Mouse (Mus musculus) urinary bladder, postnatal 14 days (tissue): ENCODE results near the gene Olfr159.
A peak's percentile ranks its signal among the peaks of the same experiment; 100 is the strongest.
"Not testable (repeated sequence)": the region's sequence is repeated elsewhere in the genome, so short reads cannot be mapped to it uniquely, and the experiment has no call there.

Experiments
- DNase-seq: peaks from one replicate; pipeline ENCODE4 v3.0.0; 2021; ENCODE audit warnings: low spot score

Olfr159 gene

GRCm38 (mm10) chr4:43770909-43771308 lies at the start of gene Olfr159:
TSS of gene Olfr159 (minus strand) at chr4:43771009.
- no peak for DNase-seq

- no peak for DNase-seq
Measured at GRCm38 (mm10) chr4:43798936-43799335, 28.1 kb upstream of the Olfr159 start.

- DNase-seq = not testable (repeated sequence)
Measured at GRCm38 (mm10) chr4:43795844-43796243, 25.0 kb upstream of the Olfr159 start.

GRCm38 (mm10) chr4:43795296-43795695 lies 24.5 kb upstream of the Olfr159 start:
- DNase-seq = no peak

GRCm38 (mm10) chr4:43772304-43772703 lies 1.5 kb upstream of the Olfr159 start:
- DNase-seq = no peak

- DNase-seq = no peak
Measured at GRCm38 (mm10) chr4:43771626-43772025, 817 bp upstream of the Olfr159 start.

GRCm38 (mm10) chr4:43769374-43769773 lies 1.4 kb downstream of the Olfr159 start:
- DNase-seq = no peak

GRCm38 (mm10) chr4:43768341-43768740 lies 2.5 kb downstream of the Olfr159 start:
- no peak for DNase-seq

GRCm38 (mm10) chr4:43763410-43763809 lies 7.4 kb downstream of the Olfr159 start:
- peak; percentile 66 for DNase-seq

GRCm38 (mm10) chr4:43761336-43761735 lies 9.5 kb downstream of the Olfr159 start:
- DNase-seq = no peak

- peak; percentile 47 for DNase-seq
Measured at GRCm38 (mm10) chr4:43760460-43760859, 10.3 kb downstream of the Olfr159 start.

- no peak for DNase-seq
Measured at GRCm38 (mm10) chr4:43759571-43760418, 11.0 kb downstream of the Olfr159 start.

- no peak for DNase-seq
Measured at GRCm38 (mm10) chr4:43757213-43757612, 13.6 kb downstream of the Olfr159 start.

- DNase-seq = no peak
Measured at GRCm38 (mm10) chr4:43745187-43745586, 25.6 kb downstream of the Olfr159 start.

GRCm38 (mm10) chr4:43743099-43743498 lies 27.7 kb downstream of the Olfr159 start:
- DNase-seq = no peak

GRCm38 (mm10) chr4:43742637-43743036 lies 28.2 kb downstream of the Olfr159 start:
- DNase-seq = no peak

- no peak for DNase-seq
Measured at GRCm38 (mm10) chr4:43741526-43741925, 29.3 kb downstream of the Olfr159 start.

GRCm38 (mm10) chr4:43738989-43739674 lies 31.7 kb downstream of the Olfr159 start:
- DNase-seq = no peak

GRCm38 (mm10) chr4:43737144-43737543 lies 33.7 kb downstream of the Olfr159 start:
- DNase-seq = no peak

GRCm38 (mm10) chr4:43733186-43733585 lies 37.6 kb downstream of the Olfr159 start:
- DNase-seq = no peak

- no peak for DNase-seq
Measured at GRCm38 (mm10) chr4:43732171-43732570, 38.6 kb downstream of the Olfr159 start.

- no peak for DNase-seq
Measured at GRCm38 (mm10) chr4:43730750-43731297, 40.0 kb downstream of the Olfr159 start.
